Mouse (Mus musculus) granulocyte monocyte progenitor cell, adult 5-6 weeks (primary cell): ENCODE results near the gene Spaca6. TPM values are rescaled to one million over a fixed set of nuclear protein-coding genes. Genes with fewer than 3 reads are reported as not detected.
A peak's percentile ranks its signal among the peaks of the same experiment; 100 is the strongest.
"Not testable (repeated sequence)": the region's sequence is repeated elsewhere in the genome, so short reads cannot be mapped to it uniquely, and the experiment has no call there.

Source experiments
- ATAC-seq: replicated peaks from 2 replicates; pipeline ENCODE4 v1.8.0; 2016; ENCODE audit warnings: mild to moderate bottlenecking, moderate TSS enrichment, inconsistent platforms; ENCODE audit not compliant: poor library complexity, severe bottlenecking
- total RNA-seq, 2 experiments: library from RNA; stranded (forward) in 1 of 2; stranded (reverse) in 1 of 2; fragments of 200-712, 200-1000 nt in 1 of 2; fragments of >200 nt in 1 of 2; fragmentation: Nextera tagmentation in 1 of 2; gene quantifications; 2 replicates each; pipeline ENCODE4 v1.2.3; 2014 to 2017

Spaca6 gene
- total RNA-seq, 2 experiments from 2014 or later = 3.2 TPM; not detected in 1

- ATAC-seq = no peak
Measured at GRCm38 (mm10) chr17:17843534-17844261, 16.7 kb downstream of the Spaca6 start.

- ATAC-seq = not testable (repeated sequence)
Measured at GRCm38 (mm10) chr17:17844606-17845005, 17.6 kb downstream of the Spaca6 start.

GRCm38 (mm10) chr17:17845187-17846027, 18.4 kb downstream of the Spaca6 start:
- ATAC-seq = peak; percentile 63; the same call in 1 of the 2 replicates

- ATAC-seq = no peak
Measured at GRCm38 (mm10) chr17:17848988-17849387, 22.0 kb downstream of the Spaca6 start.

- ATAC-seq = peak; percentile 15; the same call in 1 of the 2 replicates
Measured at GRCm38 (mm10) chr17:17849906-17850712, 23.2 kb downstream of the Spaca6 start.

- ATAC-seq = no peak
Measured at GRCm38 (mm10) chr17:17855064-17855838, 28.3 kb downstream of the Spaca6 start, which contains the start of gene Has1. TSS of gene Has1 (minus strand) at chr17:17855205.

GRCm38 (mm10) chr17:17856612-17857011, 29.7 kb downstream of the Spaca6 start:
- no peak for ATAC-seq

GRCm38 (mm10) chr17:17857446-17857845, 30.5 kb downstream of the Spaca6 start:
- no peak for ATAC-seq

GRCm38 (mm10) chr17:17860110-17860509, 33.2 kb downstream of the Spaca6 start:
- ATAC-seq = peak; percentile 74

- ATAC-seq = no peak
Measured at GRCm38 (mm10) chr17:17862360-17862759, 35.4 kb downstream of the Spaca6 start.

- peak; percentile 84 for ATAC-seq
Measured at GRCm38 (mm10) chr17:17865168-17865567, 38.2 kb downstream of the Spaca6 start.

GRCm38 (mm10) chr17:17866801-17867469, 40.0 kb downstream of the Spaca6 start:
- ATAC-seq = peak; percentile 13; the same call in 1 of the 2 replicates

GRCm38 (mm10) chr17:17870892-17871550, 44.1 kb downstream of the Spaca6 start:
- peak; percentile 34; the same call in 1 of the 2 replicates for ATAC-seq

GRCm38 (mm10) chr17:17871697-17872096, 44.7 kb downstream of the Spaca6 start:
- peak; percentile 85 for ATAC-seq

- ATAC-seq = no peak
Measured at GRCm38 (mm10) chr17:17879347-17879746, 52.4 kb downstream of the Spaca6 start.

GRCm38 (mm10) chr17:17882672-17883071, 55.7 kb downstream of the Spaca6 start:
- ATAC-seq = peak; percentile 36

- no peak for ATAC-seq
Measured at GRCm38 (mm10) chr17:17883840-17884239, 56.9 kb downstream of the Spaca6 start, which contains the start of gene Fpr1. TSS of gene Fpr1 (minus strand) at chr17:17883940.

- peak; percentile 21 for ATAC-seq
Measured at GRCm38 (mm10) chr17:17887774-17888248, 60.9 kb downstream of the Spaca6 start, which contains the start of the genes Fpr2 and Fpr3. TSS of gene Fpr2 (plus strand) at chr17:17887824. TSS of gene Fpr3 (plus strand) at chr17:17887852.
